Mouse (Mus musculus) kidney, postnatal 0 days (tissue): ENCODE data around the gene Wasf3. TPM values are rescaled to one million over a fixed set of nuclear protein-coding genes. Genes with fewer than 3 reads are reported as not detected.
A peak's percentile ranks its signal among the peaks of the same experiment; 100 is the strongest.
"Not testable (repeated sequence)": the region's sequence is repeated elsewhere in the genome, so short reads cannot be mapped to it uniquely, and the experiment has no call there.

Experiments used
- ATAC-seq: fragments of 200-750 bp; cut with Nextera tagmentation; replicated peaks from 2 replicates; pipeline ENCODE4 v1.8.0; 2017; ENCODE audit warnings: low read depth, moderate number of reproducible peaks, moderate TSS enrichment, moderate library complexity; ENCODE audit not compliant: low FRiP score
- DNase-seq: peaks from one replicate; pipeline ENCODE4 v3.0.0-alpha.2; 2016; ENCODE audit warnings: low spot score
- H3K27ac ChIP-seq: fragments of 300-500 bp; sonication (generic); 2 replicates; pipeline ENCODE4 v1.5.1; 2014; ENCODE audit warnings: mild to moderate bottlenecking
- H3K27me3 ChIP-seq: fragments of 300-500 bp; sonication (generic); 2 replicates; pipeline ENCODE4 v1.6.1; 2014; ENCODE audit warnings: low read length, mixed read lengths; ENCODE audit not compliant: insufficient read depth
- H3K36me3 ChIP-seq: fragments of 300-500 bp; sonication (generic); 2 replicates; pipeline ENCODE4 v1.6.1; 2014; ENCODE audit warnings: low read length, mixed read lengths; ENCODE audit not compliant: insufficient read depth
- H3K4me1 ChIP-seq: fragments of 300-500 bp; sonication (generic); replicated peaks from 2 replicates; pipeline ENCODE4 v1.6.1; 2014; ENCODE audit warnings: antibody characterized with exemption, low read length, mixed read lengths; ENCODE audit not compliant: insufficient read depth
- H3K4me2 ChIP-seq: fragments of 300-500 bp; sonication (generic); 2 replicates; pipeline ENCODE4 v1.6.1; 2014; ENCODE audit warnings: mild to moderate bottlenecking, low read length, moderate library complexity, mixed read lengths
- H3K4me3 ChIP-seq: fragments of 300-500 bp; sonication (generic); replicated peaks from 2 replicates; pipeline ENCODE4 v1.5.1; 2014; ENCODE audit warnings: low read depth, low read length
- H3K9ac ChIP-seq: fragments of 300-500 bp; sonication (generic); 2 replicates; pipeline ENCODE4 v1.6.1; 2014; ENCODE audit warnings: low read depth, low read length
- H3K9me3 ChIP-seq: fragments of 300-500 bp; sonication (generic); replicated peaks from 2 replicates; pipeline ENCODE4 v1.6.1; 2016; ENCODE audit warnings: low read length, inconsistent platforms, mixed read lengths
- CTCF ChIP-seq: IDR thresholded peaks from 2 replicates; pipeline ENCODE4 v1.5.1; 2016; ENCODE audit warnings: antibody characterized with exemption, low read depth, mild to moderate bottlenecking, moderate library complexity
- WGBS: fragments of 180-500 bp; shearing (Covaris S2); extraction: QIAGEN DNeasy Blood & Tissue Kit; methylation state at CpG from one replicate; pipeline ENCODE4 v1.1.7; 2014; 5-methylcytosine and 5-hydroxymethylcytosine counted together
- polyA plus RNA-seq: library from polyadenylated mRNA; unstranded; fragments of >200 nt; fragmentation: Nextera tagmentation; extraction: Ambion mirVana; gene quantifications from 2 replicates; pipeline ENCODE4 v1.2.1, GENCODE M21; 2015

The Wasf3 gene
- polyA plus RNA-seq, 1 experiment from 2014 or later: 2.0 TPM

DNA sequence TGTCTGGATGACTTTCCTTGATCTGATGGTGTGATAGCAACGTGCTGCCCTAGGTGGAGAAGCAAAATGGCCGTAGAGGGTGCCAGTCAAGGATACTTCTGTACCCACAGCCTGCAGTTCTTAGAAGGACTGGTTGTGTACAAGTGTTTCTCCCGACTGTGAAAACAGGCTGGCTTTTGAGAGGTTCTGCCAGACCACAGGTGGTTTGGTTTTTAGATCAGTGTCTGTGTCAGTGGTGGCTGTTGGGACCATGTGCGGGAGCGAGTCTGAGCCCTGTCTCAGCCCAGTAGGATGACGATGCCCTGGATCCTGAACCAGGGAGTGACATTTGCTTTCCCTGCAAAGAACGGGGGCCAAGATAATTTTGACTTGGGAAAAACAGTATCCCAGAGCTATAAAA is 9.8 kb downstream of the Wasf3 start:
- DNase-seq (no peak), ATAC-seq (no peak)
- Histone ChIP-seq H3K27me3 (no peaks in the 10 kb centered on the region), H3K9me3 (no peaks in the 10 kb centered on the region), H3K36me3 (no peaks in the 10 kb centered on the region), H3K4me3 (no peak overlapping the region), H3K4me2 (no peak overlapping the region), H3K4me1 (no peaks in the 10 kb centered on the region), H3K9ac (no peak overlapping the region), H3K27ac (no peak overlapping the region)
- TF ChIP-seq CTCF: no peak
- WGBS: 88% methylated on average over 7 of the region's 7 CpGs

DNA sequence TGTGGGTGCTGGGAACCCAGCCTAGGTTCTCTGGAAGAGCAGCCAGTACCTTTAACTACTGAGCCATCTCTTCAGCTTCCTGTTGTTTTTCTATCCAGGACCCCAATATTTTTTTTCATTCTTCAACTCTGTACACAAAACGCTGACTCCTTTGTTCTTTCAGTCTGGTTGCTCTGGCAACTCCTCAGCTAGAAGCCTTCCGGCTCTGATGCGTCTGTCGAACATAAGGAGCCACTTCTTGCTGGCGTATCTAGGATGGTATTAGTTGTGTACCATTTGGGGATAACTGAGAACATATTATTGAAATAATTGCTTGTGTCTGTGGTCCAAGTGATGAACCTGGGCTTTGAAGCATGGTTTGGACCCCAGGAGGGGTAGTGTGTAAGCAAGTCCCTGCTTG is 12.5 kb downstream of the Wasf3 start:
- no peaks in the 10 kb centered on the region for H3K36me3 ChIP-seq
- H3K27me3 ChIP-seq: no peaks in the 10 kb centered on the region
- 93% methylated on average over 5 of the region's 5 CpGs for WGBS
- no peak for DNase-seq
- no peak overlapping the region for H3K27ac ChIP-seq
- H3K4me1 ChIP-seq: no peaks in the 10 kb centered on the region
- H3K9ac ChIP-seq: no peak overlapping the region
- no peak overlapping the region for H3K4me2 ChIP-seq
- no peak for TF ChIP-seq CTCF
- ATAC-seq: no peak
- no peaks in the 10 kb centered on the region for H3K9me3 ChIP-seq
- H3K4me3 ChIP-seq: no peak overlapping the region

DNA sequence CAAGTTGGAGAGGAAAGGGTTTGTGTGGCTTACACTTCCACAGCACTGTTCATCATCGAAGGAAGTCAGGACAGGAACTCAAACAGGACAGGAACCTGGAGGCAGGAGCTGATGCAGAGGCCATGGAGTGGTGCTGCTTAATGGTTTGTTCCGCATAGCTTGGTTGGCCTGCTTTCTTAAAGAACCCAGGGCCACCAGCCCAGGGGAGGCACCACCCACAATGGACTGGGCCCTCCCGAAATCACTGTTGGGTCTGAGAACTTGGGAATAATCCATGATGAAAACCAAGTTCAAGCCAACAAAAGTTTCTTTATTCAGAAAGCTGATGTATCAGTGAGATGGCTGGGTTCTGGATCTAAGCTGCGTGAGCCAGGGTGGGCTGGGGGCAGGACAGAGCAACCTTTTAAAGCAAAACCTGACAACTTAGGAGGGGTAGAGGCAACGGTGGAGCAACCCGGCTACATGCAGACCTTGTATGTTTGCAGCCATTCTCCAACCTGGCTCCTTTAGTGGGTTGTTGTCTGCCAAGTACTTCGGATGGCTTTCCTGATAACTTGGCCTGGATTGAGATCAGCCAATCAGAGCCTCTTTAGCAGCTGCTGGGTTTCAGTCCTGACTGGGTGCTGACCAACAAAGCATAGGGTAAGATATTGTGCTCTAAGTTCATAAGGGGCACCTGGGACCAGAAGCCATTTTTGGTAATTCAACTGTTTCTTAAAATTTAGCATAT is 13.8 kb downstream of the Wasf3 start:
- Histone ChIP-seq H3K36me3 (no peaks in the 10 kb centered on the region), H3K27me3 (no peaks in the 10 kb centered on the region), H3K4me3 (no peak overlapping the region), H3K4me2 (no peak overlapping the region), H3K4me1 (no peaks in the 10 kb centered on the region), H3K9me3 (no peaks in the 10 kb centered on the region), H3K9ac (no peak overlapping the region), H3K27ac (no peak overlapping the region)
- no peak for DNase-seq
- no peak for TF ChIP-seq CTCF
- ATAC-seq: no peak
- WGBS: 92% methylated on average over 7 of the region's 7 CpGs

DNA sequence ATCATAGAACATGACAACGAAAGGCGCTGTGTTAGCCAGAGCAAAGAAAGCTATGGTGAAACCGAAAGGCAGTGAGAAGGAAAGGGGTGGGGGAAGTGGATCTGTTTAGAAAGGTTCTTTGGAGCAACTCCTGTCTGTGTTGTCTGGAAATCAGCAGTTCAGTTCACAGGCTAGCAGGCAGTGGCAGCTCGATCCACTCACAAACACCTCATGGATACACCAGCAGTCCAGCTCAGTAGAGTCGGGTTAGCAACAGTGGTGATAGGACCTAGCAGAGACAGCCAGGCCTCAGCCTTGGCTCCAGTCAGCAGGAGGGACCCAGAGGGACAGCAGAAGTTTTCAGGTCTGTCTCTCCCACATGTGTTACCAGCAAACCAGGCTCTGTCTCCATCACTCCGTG is 16.2 kb downstream of the Wasf3 start:
- 94% methylated on average over 6 of the region's 6 CpGs for WGBS
- not testable (repeated sequence) for ATAC-seq, H3K27me3 ChIP-seq

DNA sequence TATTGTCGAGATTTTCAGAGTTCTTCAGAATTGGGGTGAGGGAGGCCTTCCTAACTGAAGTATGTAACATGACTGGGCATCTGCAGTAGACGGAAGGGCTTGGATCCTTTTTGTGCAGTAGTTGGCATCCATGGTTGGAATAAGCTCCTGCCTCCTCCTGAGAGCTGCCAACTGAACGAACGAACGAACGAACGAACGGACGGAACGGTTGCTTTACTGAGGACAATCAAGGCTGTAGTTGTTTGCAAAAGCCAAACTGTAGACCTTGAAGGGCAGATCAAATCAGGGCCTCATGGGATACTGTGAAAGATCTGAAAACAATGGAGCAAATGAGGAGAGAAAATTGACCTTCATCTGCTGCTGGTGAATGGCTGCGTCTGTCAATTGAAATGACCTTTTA is 17.5 kb downstream of the Wasf3 start:
- H3K27me3 ChIP-seq: no peaks in the 10 kb centered on the region
- no peaks in the 10 kb centered on the region for H3K9me3 ChIP-seq
- no peak overlapping the region for H3K4me2 ChIP-seq
- no peak overlapping the region for H3K27ac ChIP-seq
- no peaks in the 10 kb centered on the region for H3K4me1 ChIP-seq
- WGBS: 69% methylated on average over 11 of the region's 11 CpGs
- H3K4me3 ChIP-seq: no peak overlapping the region
- no peak for TF ChIP-seq CTCF
- no peak overlapping the region for H3K9ac ChIP-seq
- no peaks in the 10 kb centered on the region for H3K36me3 ChIP-seq
- ATAC-seq (no peak), DNase-seq (no peak)

More for the DNA sequence above, 16.2 kb downstream of the Wasf3 start:
- not testable (repeated sequence) for H3K27ac ChIP-seq, H3K4me2 ChIP-seq, H3K9me3 ChIP-seq, DNase-seq, H3K36me3 ChIP-seq, H3K4me1 ChIP-seq, H3K9ac ChIP-seq, H3K4me3 ChIP-seq

DNA sequence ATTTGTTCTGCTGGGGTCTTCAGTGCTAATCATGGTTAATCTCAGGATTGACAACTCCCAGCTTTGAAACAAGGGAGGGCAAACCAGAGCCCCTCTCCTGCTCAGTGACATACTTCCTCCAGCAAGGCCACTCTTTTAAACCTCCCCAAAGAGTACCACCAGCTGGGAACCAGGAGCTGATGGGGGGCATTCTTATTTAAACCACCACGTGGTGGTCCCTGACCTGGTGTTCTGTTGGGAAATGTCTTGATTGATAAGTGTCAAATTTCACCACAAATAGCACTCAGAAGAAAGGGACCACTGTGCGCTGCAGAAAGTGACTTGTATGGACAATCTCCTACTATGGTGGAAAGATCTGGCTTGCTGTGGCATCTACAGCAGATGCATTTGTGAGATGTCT is 19.1 kb downstream of the Wasf3 start:
- H3K36me3 ChIP-seq: no peaks in the 10 kb centered on the region
- H3K4me1 ChIP-seq: no peaks in the 10 kb centered on the region
- ATAC-seq (no peak), DNase-seq (no peak)
- no peaks in the 10 kb centered on the region for H3K9me3 ChIP-seq
- H3K4me3 ChIP-seq: no peak overlapping the region
- 48% methylated on average over 2 of the region's 2 CpGs for WGBS
- no peaks in the 10 kb centered on the region for H3K27me3 ChIP-seq
- TF ChIP-seq CTCF: no peak
- no peak overlapping the region for H3K27ac ChIP-seq
- H3K9ac ChIP-seq: no peak overlapping the region
- no peak overlapping the region for H3K4me2 ChIP-seq

DNA sequence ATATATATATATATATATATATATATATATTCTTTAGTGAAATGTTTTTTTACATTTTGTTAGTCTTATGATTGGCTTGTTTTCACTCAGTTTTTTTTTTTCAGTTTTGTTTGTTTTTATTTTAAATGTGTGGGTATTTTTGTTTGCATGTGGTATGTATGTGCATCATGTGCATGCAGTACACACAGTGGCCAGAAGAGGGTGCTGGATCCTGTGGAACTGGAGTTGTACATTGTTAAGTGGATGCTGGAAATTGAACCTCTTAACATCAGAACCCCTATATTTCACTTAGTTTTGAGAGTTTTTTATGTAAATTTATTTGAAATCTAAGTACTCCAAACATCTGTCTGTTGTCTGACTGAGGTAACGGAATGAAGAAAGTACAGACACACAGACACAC is 21.3 kb downstream of the Wasf3 start:
- no peaks in the 10 kb centered on the region for H3K4me1 ChIP-seq
- H3K27me3 ChIP-seq: no peaks in the 10 kb centered on the region
- WGBS: 100% methylated on average over 1 of the region's 1 CpGs
- H3K27ac ChIP-seq: no peak overlapping the region
- DNase-seq (no peak), ATAC-seq (no peak)
- peak; percentile 27; the same call in 1 of the 2 replicates for TF ChIP-seq CTCF
- H3K36me3 ChIP-seq: no peaks in the 10 kb centered on the region
- no peak overlapping the region for H3K9ac ChIP-seq
- H3K4me2 ChIP-seq: no peak overlapping the region
- H3K9me3 ChIP-seq: no peaks in the 10 kb centered on the region
- no peak overlapping the region for H3K4me3 ChIP-seq
